Comparison of ENCODE assay signal across 8 mouse cellular contexts in genomic region chr6:100143586-100144301, GRCm38 (mm10).
DNase-seq lines count a peak whose midpoint lies in the region; ATAC-seq and TF ChIP-seq lines count a peak whose summit lies in the region.

No protein-coding gene starts in this region.

- peak overlapping the region; percentile 16 for H3K4me2 ChIP-seq in liver, embryonic 14.5 days (ENCODE audit: low read depth)
- H3K4me2 ChIP-seq in neural tube, embryonic 12.5 days (replicated peaks), result peak overlapping the region; percentile 47

- no peak overlapping the region for H3K27ac ChIP-seq in liver, embryonic 14.5 days
- peak overlapping the region; percentile 3; the same call in 1 of the 2 replicates for H3K27ac ChIP-seq in neural tube, embryonic 12.5 days

- no peak for ATAC-seq in liver, embryonic 14.5 days (ENCODE audit: insufficient read depth)
- peak; percentile 49 for ATAC-seq in neural tube, embryonic 12.5 days (ENCODE audit: low FRiP score, low read depth)

- 18% methylated on average over 16 of the region's 16 CpGs for WGBS in liver, embryonic 14.5 days (ENCODE audit: insufficient replicate concordance)
- WGBS in neural tube, embryonic 12.5 days, result 2% methylated on average over 16 of the region's 16 CpGs

- peaks cover 3 to 22% of the 10 kb centered on the region in 2 experiments; a peak in 3 of 4 replicates for H3K4me1 ChIP-seq in liver, embryonic 14.5 days (replicated peaks; ENCODE audit: control insufficient read depth in 2 of 2, insufficient read depth in 2 of 2, low read length in 1 of 2)
- H3K4me1 ChIP-seq in neural tube, embryonic 12.5 days, result peaks cover 30% of the 10 kb centered on the region

- DNase-seq in ovary, adult 18-20 months (ENCODE audit: low spot score), result peak; percentile 65
- DNase-seq in ovary, postnatal 10 days (ENCODE audit: low spot score), result no peak
- peak; percentile 51 to 71 for DNase-seq in frontal cortex, postnatal 10 days (ENCODE audit: low spot score in 2 of 2)
- peak; percentile 84 to 86 for DNase-seq in heart, postnatal 36 days
- peak; percentile 78 to 82 for DNase-seq in layer of hippocampus, adult 18-20 months (ENCODE audit: low spot score in 2 of 2)
- DNase-seq in liver, embryonic 14.5 days (ENCODE audit: low read depth in 3 of 3, low spot score in 3 of 3), result no peak
- peak; percentile 81 for DNase-seq in yolk sac, embryonic 10.5 days (ENCODE audit: low spot score)

- H3K4me3 ChIP-seq in liver, embryonic 14.5 days (ENCODE audit: insufficient read depth in 1 of 2, low read depth in 2 of 2, low read length in 2 of 2), result no peak overlapping the region
- H3K4me3 ChIP-seq in neural tube, embryonic 12.5 days, result no peak overlapping the region

- H3K9me3 ChIP-seq in liver, embryonic 14.5 days (ENCODE audit: control insufficient read depth, low read length), result no peaks in the 10 kb centered on the region
- H3K9me3 ChIP-seq in neural tube, embryonic 12.5 days, result no peaks in the 10 kb centered on the region

- no peaks in the 10 kb centered on the region for H3K27me3 ChIP-seq in liver, embryonic 14.5 days (ENCODE audit: control insufficient read depth, insufficient read depth, low read length)
- peaks cover 18% of the 10 kb centered on the region; the same call in 1 of the 2 replicates for H3K27me3 ChIP-seq in neural tube, embryonic 12.5 days (replicated peaks)

- intact Hi-C loops in heart, postnatal 36 days (cut with DNase I), result loop anchor here (2.0 to 5.0 kb wide), 3 partner anchors 86 to 175 kb away; no protein-coding TSS in a partner anchor

- TF ChIP-seq EP300 in liver, embryonic 14.5 days (IDR thresholded peaks at IDR 0.05; ENCODE audit: low read depth), result no peak

- H3K9ac ChIP-seq in liver, embryonic 14.5 days (replicated peaks), result no peak overlapping the region
- H3K9ac ChIP-seq in neural tube, embryonic 12.5 days, result no peak overlapping the region

- no peaks in the 10 kb centered on the region for H3K36me3 ChIP-seq in liver, embryonic 14.5 days (replicated peaks; ENCODE audit: control insufficient read depth, insufficient read depth, low read depth)
- H3K36me3 ChIP-seq in neural tube, embryonic 12.5 days, result no peaks in the 10 kb centered on the region

- no peak for TF ChIP-seq CTCF in liver, embryonic 14.5 days (IDR thresholded peaks at IDR 0.05; ENCODE audit: low read depth)

Comparison
In these comparisons a context has a peak if more than half of its experiments do, and no peak if none do; other contexts are left out.
1. DNase-seq: peak in ovary, adult 18-20 months (single experiment), frontal cortex, postnatal 10 days (2 of 2), heart, postnatal 36 days (2 of 2), layer of hippocampus, adult 18-20 months (2 of 2) and yolk sac, embryonic 10.5 days (single experiment); none in ovary, postnatal 10 days (single experiment) and liver, embryonic 14.5 days (0 of 3).